Mouse (Mus musculus) testis, adult 2 months (tissue): ENCODE data around the gene Pkdrej. TPM values are rescaled to one million over a fixed set of nuclear protein-coding genes. Genes with fewer than 3 reads are reported as not detected.
"Not testable (repeated sequence)": the region's sequence is repeated elsewhere in the genome, so short reads cannot be mapped to it uniquely, and the experiment has no call there.

ENCODE experiments used
- H3K27ac ChIP-seq: fragments of 200-500 bp; 2 replicates; pipeline ENCODE4 v1.5.1; 2012; ENCODE audit warnings: low read depth, low read length; ENCODE audit not compliant: control insufficient read depth, insufficient read depth
- H3K27me3 ChIP-seq: fragments of 200-500 bp; 2 replicates; pipeline ENCODE4 v1.6.1; 2012; ENCODE audit warnings: mild to moderate bottlenecking, low read length, moderate library complexity; ENCODE audit not compliant: control insufficient read depth, insufficient read depth
- H3K36me3 ChIP-seq: fragments of 200-500 bp; 2 replicates; pipeline ENCODE4 v1.6.1; 2012; ENCODE audit warnings: mild to moderate bottlenecking, low read length; ENCODE audit not compliant: control insufficient read depth, insufficient read depth
- H3K4me1 ChIP-seq: fragments of 200-500 bp; 2 replicates; pipeline ENCODE4 v1.6.1; 2012; ENCODE audit warnings: low read length; ENCODE audit not compliant: control insufficient read depth, insufficient read depth
- H3K4me3 ChIP-seq: fragments of 200-500 bp; 2 replicates; pipeline ENCODE4 v1.5.1; 2012; ENCODE audit warnings: low read depth, mild to moderate bottlenecking, low read length, moderate library complexity, mixed read lengths; ENCODE audit not compliant: control insufficient read depth
- CTCF ChIP-seq: fragments of 200-500 bp; IDR thresholded peaks from 2 replicates; pipeline ENCODE4 v1.5.1; 2012; ENCODE audit warnings: low read depth, mild to moderate bottlenecking, inconsistent platforms, low read length, moderate library complexity; ENCODE audit not compliant: control insufficient read depth, insufficient read depth, insufficient replicate concordance
- POLR2A ChIP-seq: fragments of 200-500 bp; IDR thresholded peaks from 2 replicates; pipeline ENCODE4 v1.6.1; 2012; ENCODE audit warnings: low read depth, mild to moderate bottlenecking, inconsistent platforms, low read length, moderate library complexity; ENCODE audit not compliant: control insufficient read depth
- polyA plus RNA-seq: library from polyadenylated mRNA; depleted of rRNA; stranded (reverse); fragments of >200 nt; gene quantifications from 2 replicates; pipeline ENCODE4 v1.2.3, GENCODE M21; 2012

The Pkdrej gene
- polyA plus RNA-seq, 1 experiment, result 17.1 TPM

DNA sequence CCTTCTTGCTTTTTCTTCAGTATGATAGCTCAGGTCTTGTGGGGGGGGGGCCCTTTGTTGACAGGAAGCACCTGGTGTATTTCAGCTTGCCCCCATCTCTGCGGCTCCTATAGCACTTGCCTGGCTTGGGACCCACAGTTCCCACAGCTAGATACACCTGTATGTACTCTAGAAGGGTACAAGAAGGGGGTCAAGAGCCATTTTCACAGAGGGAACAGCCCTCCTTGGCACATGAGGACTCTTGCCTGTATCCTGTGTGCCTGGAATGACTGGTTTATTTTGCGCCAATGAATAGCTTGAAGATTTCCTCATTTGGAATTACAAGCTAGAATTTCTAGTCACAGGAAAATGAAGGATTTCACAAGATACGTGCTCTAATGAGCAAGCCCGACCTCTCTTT lies 30.1 kb downstream of the Pkdrej start:
- Histone ChIP-seq H3K4me3 (no peak overlapping the region), H3K36me3 (no peaks in the 10 kb centered on the region), H3K27me3 (no peaks in the 10 kb centered on the region), H3K27ac (no peak overlapping the region), H3K4me1 (no peaks in the 10 kb centered on the region)
- no peak for TF ChIP-seq POLR2A
- TF ChIP-seq CTCF, result no peak

DNA sequence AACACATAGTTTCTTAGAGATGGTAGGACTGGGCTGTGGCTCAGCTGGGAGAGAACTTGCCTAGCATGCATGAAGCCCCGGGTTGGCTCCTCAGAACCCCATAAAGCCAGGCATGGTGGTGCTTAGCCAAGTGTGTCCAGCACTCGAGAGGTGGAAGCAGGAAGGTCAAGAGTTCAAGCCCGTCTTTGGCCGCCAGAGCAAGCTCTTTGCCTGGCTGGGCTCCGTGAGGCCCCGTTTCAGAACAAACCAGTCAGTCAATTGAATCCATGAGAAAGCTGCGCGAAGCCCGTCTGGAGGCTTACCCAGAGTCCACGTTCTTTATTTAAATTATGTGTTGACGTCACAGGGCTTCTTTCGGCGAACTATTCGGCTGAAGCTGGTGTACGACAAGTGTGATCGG lies 32.9 kb downstream of the Pkdrej start:
- no peak overlapping the region for H3K27ac ChIP-seq
- H3K4me3 ChIP-seq, result no peak overlapping the region
- H3K27me3 ChIP-seq, result no peaks in the 10 kb centered on the region
- no peaks in the 10 kb centered on the region for H3K36me3 ChIP-seq
- H3K4me1 ChIP-seq, result no peaks in the 10 kb centered on the region
- TF ChIP-seq CTCF, result no peak
- no peak for TF ChIP-seq POLR2A

DNA sequence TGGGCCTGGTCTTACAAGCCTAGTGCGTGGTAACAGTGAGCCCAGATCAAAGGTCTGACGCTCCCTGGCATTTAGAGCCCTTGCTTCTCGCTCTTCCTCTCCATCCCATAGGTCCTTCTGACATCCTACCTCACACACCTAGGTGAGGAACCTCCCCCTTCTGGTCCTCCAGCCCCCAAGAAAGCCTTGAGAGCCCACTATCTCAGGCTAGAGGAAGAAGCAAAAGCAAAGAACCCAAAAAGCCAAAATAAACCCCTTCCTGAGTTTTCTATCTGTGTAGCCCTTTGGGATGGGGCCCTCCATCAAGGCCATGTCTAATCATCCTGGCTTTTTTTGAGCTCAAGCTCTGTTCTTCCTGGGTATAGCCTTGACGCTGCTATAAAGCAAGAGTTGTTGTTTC lies 33.5 kb downstream of the Pkdrej start:
- H3K27ac ChIP-seq, result no peak overlapping the region
- H3K4me1 ChIP-seq, result no peaks in the 10 kb centered on the region
- TF ChIP-seq CTCF (no peak), POLR2A (no peak)
- no peaks in the 10 kb centered on the region for H3K36me3 ChIP-seq
- no peaks in the 10 kb centered on the region for H3K27me3 ChIP-seq
- H3K4me3 ChIP-seq, result no peak overlapping the region

DNA sequence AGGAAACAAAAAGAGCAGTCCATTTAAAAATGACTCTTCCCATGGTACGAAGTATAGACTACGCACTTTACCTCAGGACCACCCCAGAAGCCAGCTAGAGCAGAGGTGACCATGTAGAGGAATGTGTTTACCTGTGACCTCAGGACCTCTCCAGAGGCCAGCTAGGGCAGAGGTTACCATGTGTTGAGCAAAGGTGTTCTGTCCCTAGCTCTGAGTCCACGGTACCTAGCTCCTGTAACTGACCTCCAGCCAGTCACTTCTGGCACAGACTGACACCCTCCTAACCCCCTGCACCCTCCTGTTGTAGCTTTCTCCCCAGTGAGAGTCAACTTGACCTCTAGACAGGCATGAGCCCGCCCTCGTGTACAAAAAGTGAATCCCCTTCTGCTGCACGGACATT lies 34.1 kb downstream of the Pkdrej start:
- TF ChIP-seq POLR2A, result no peak
- Histone ChIP-seq H3K4me1 (no peaks in the 10 kb centered on the region), H3K27me3 (no peaks in the 10 kb centered on the region), H3K27ac (no peak overlapping the region), H3K4me3 (no peak overlapping the region), H3K36me3 (no peaks in the 10 kb centered on the region)

DNA sequence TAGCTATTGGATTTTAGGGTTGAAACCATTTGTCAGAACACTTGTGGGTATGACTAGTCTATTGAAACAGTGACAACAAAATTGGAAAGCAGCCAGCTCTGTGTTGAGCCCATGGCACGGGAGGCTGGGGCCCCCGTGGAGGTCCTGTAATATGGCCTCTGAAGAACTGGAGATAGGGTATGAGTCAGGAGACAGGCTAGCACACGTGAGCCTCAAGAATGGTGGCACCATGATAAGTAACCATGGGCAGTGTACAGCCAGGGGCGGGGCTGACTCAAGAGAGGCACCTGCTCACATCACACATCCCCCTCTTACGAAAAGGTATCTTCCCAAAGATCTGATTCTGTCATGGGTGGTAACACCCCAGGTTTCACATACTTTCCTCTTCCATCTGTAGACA lies 34.8 kb downstream of the Pkdrej start:
- TF ChIP-seq CTCF (no peak), POLR2A (no peak)
- Histone ChIP-seq H3K27ac (no peak overlapping the region), H3K36me3 (no peaks in the 10 kb centered on the region)

DNA sequence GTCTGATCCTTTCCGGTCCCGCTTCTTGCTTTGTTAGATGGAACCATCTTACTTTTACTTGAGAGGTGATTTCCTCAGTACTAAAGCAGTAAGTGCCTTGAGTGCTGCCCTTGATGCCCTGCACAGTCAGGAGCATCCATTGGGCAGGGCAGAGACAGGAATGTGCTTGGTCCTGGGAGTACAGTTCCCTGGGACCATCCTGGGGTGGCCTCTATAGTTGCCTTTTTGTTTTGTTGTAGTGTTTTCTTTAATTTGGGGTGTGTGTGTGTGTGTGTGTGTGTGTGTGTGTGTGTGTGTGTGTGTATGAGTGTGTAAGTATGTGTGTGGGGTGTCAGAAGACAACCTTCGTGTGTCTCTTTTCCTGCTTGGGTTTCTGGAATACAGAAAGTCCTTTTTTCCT lies 37.2 kb downstream of the Pkdrej start:
- Histone ChIP-seq H3K27ac (no peak overlapping the region), H3K4me1 (no peaks in the 10 kb centered on the region), H3K36me3 (no peaks in the 10 kb centered on the region), H3K27me3 (no peaks in the 10 kb centered on the region), H3K4me3 (no peak overlapping the region)
- TF ChIP-seq POLR2A, result no peak
- no peak for TF ChIP-seq CTCF

More for the DNA sequence above, 34.8 kb downstream of the Pkdrej start:
- H3K27me3 ChIP-seq, result no peaks in the 10 kb centered on the region
- no peak overlapping the region for H3K4me3 ChIP-seq
- H3K4me1 ChIP-seq, result no peaks in the 10 kb centered on the region

DNA sequence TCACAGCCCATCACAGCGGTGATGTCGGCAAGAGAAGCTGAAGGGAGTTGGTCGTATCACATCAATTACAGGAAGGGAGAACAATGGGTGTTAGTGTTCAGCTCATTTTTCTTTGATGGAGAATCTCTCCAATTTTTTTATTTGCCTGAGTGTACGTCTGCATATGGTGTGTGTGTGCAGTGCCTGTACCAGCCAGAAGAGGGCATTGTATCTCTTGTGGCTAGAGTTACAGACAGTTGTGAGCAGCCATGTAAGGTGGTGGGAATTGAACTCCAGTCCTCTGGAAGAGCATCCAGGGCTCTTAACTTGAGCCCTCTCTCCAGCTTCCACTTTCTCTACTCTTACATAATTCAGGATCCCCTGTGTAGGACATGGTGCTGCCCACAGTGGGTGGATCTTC lies 38.4 kb downstream of the Pkdrej start:
- TF ChIP-seq POLR2A (no peak), CTCF (no peak)
- H3K27ac ChIP-seq, result no peak overlapping the region
- no peak overlapping the region for H3K4me3 ChIP-seq
- H3K27me3 ChIP-seq, result no peaks in the 10 kb centered on the region
- no peaks in the 10 kb centered on the region for H3K36me3 ChIP-seq
- no peaks in the 10 kb centered on the region for H3K4me1 ChIP-seq

DNA sequence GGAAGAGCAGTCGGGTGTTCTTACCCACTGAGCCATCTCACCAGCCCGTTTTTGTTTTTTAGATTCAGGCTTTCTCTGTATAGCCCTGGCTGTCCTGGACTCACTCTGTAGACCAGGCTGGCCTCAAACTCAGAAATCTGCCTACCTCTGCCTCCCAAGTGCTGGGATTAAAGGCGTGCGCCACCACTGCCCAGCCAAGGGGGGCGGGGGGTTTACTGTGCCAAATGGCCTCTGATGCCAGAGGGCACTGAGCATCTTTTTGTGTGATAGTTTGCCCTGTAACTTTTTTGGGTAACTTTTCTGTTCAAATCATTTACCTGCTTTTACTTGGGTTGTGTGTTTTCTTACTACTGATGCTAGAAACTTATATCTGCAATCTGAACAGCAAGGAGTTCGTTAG lies 42.6 kb downstream of the Pkdrej start:
- H3K27me3 ChIP-seq, H3K4me1 ChIP-seq, H3K36me3 ChIP-seq, H3K4me3 ChIP-seq, H3K27ac ChIP-seq: not testable (repeated sequence)
